Mouse (Mus musculus) limb, embryonic 14.5 days (tissue): ENCODE measurements around the gene Timp3. TPM values are rescaled to one million over a fixed set of nuclear protein-coding genes. Genes with fewer than 3 reads are reported as not detected.

Source experiments
- ATAC-seq: fragments of 200-750 bp; cut with Nextera tagmentation; 2 replicates; pipeline ENCODE4 v1.8.0; 2017; ENCODE audit warnings: low read depth, moderate number of reproducible peaks, moderate TSS enrichment; ENCODE audit not compliant: low FRiP score
- DNase-seq: peaks from one replicate; pipeline ENCODE4 v3.0.0-alpha.2; 2015; ENCODE audit warnings: low spot score
- H3K27ac ChIP-seq: fragments of 300-500 bp; sonication (generic); replicated peaks from 2 replicates; pipeline ENCODE4 v1.5.1; 2014; ENCODE audit warnings: low read depth, mild to moderate bottlenecking, low read length, moderate library complexity, mixed read lengths
- H3K27me3 ChIP-seq: fragments of 300-500 bp; sonication (generic); 2 replicates; pipeline ENCODE4 v1.6.1; 2014; ENCODE audit warnings: low read length, mixed read lengths; ENCODE audit not compliant: control insufficient read depth, insufficient read depth
- H3K36me3 ChIP-seq: fragments of 300-500 bp; sonication (generic); 2 replicates; pipeline ENCODE4 v1.6.1; 2014; ENCODE audit warnings: mild to moderate bottlenecking, low read length, moderate library complexity, mixed read lengths; ENCODE audit not compliant: control insufficient read depth, insufficient read depth
- H3K4me1 ChIP-seq: fragments of 300-500 bp; sonication (generic); 2 replicates; pipeline ENCODE4 v1.6.1; 2014; ENCODE audit warnings: antibody characterized with exemption, low read length, mixed read lengths; ENCODE audit not compliant: control insufficient read depth, insufficient read depth
- H3K4me2 ChIP-seq: fragments of 300-500 bp; sonication (generic); replicated peaks from 2 replicates; pipeline ENCODE4 v1.6.1; 2014; ENCODE audit warnings: low read depth, mild to moderate bottlenecking, low read length, moderate library complexity; ENCODE audit not compliant: severe bottlenecking
- H3K4me3 ChIP-seq: fragments of 300-500 bp; sonication (generic); replicated peaks from 2 replicates; pipeline ENCODE4 v1.5.1; 2014; ENCODE audit warnings: low read length
- H3K9ac ChIP-seq: fragments of 300-500 bp; sonication (generic); 2 replicates; pipeline ENCODE4 v1.6.1; 2014; ENCODE audit warnings: mild to moderate bottlenecking, low read depth, low read length, moderate library complexity; ENCODE audit not compliant: severe bottlenecking
- H3K9me3 ChIP-seq: fragments of 300-500 bp; sonication (generic); 2 replicates; pipeline ENCODE4 v1.6.1; 2016; ENCODE audit warnings: low read length; ENCODE audit not compliant: control insufficient read depth
- POLR2A ChIP-seq: fragments of 200-500 bp; IDR thresholded peaks from 2 replicates; pipeline ENCODE4 v1.8.0; 2012; ENCODE audit warnings: inconsistent platforms, mild to moderate bottlenecking, moderate library complexity, borderline replicate concordance; ENCODE audit not compliant: insufficient read depth, insufficient read length; ENCODE audit errors: extremely low read depth
- WGBS: fragments of 180-500 bp; shearing (Covaris S2); extraction: QIAGEN DNeasy Blood & Tissue Kit; methylation state at CpG from one replicate; pipeline ENCODE4 v1.1.7; 2014; 5-methylcytosine and 5-hydroxymethylcytosine counted together
- polyA plus RNA-seq, 2 experiments: library from polyadenylated mRNA; depleted of rRNA in 1 of 2; stranded (reverse) in 1 of 2; unstranded in 1 of 2; fragments of >200 nt; fragmentation: Nextera tagmentation in 1 of 2; extraction: Ambion mirVana in 1 of 2; gene quantifications; 2 replicates each; pipeline versions ENCODE4 v1.2.1 to v1.2.3; 2012 to 2014

The Timp3 gene
- polyA plus RNA-seq, 2 experiments, result 57.4 to 66.5 TPM

GRCm38 (mm10) chr10:86338121-86338715, 38.0 kb downstream of the Timp3 start:
- Histone ChIP-seq H3K4me2 (no peak overlapping the region), H3K4me1 (peaks cover 62% of the 10 kb centered on the region), H3K27me3 (no peaks in the 10 kb centered on the region), H3K27ac (no peak overlapping the region), H3K9me3 (no peaks in the 10 kb centered on the region), H3K36me3 (0 out of 2 replicates have a peak, but pooled peaks cover 1% of the 10 kb centered on the region), H3K4me3 (no peak overlapping the region), H3K9ac (no peak overlapping the region)
- 56% methylated on average over 4 of the region's 4 CpGs for WGBS
- ATAC-seq, result no peak
- DNase-seq, result no peak
- TF ChIP-seq POLR2A, result no peak

GRCm38 (mm10) chr10:86339121-86339520, 38.9 kb downstream of the Timp3 start:
- H3K4me3 ChIP-seq, result no peak overlapping the region
- peaks cover 10% of the 10 kb centered on the region for H3K36me3 ChIP-seq
- no peaks in the 10 kb centered on the region for H3K9me3 ChIP-seq
- H3K9ac ChIP-seq, result no peak overlapping the region
- peaks cover 62% of the 10 kb centered on the region for H3K4me1 ChIP-seq
- H3K27ac ChIP-seq, result peak overlapping the region; percentile 53
- no peak overlapping the region for H3K4me2 ChIP-seq
- WGBS, result 66% methylated on average over 4 of the region's 4 CpGs
- DNase-seq (no peak), ATAC-seq (no peak)
- TF ChIP-seq POLR2A, result no peak
- H3K27me3 ChIP-seq, result no peaks in the 10 kb centered on the region

GRCm38 (mm10) chr10:86339649-86340379, 39.6 kb downstream of the Timp3 start:
- peaks cover 56% of the 10 kb centered on the region for H3K4me1 ChIP-seq
- H3K4me3 ChIP-seq, result no peak overlapping the region
- H3K9me3 ChIP-seq, result no peaks in the 10 kb centered on the region
- H3K27ac ChIP-seq, result peak overlapping the region; percentile 53
- H3K36me3 ChIP-seq, result peaks cover 17% of the 10 kb centered on the region
- no peak overlapping the region for H3K4me2 ChIP-seq
- no peak overlapping the region for H3K9ac ChIP-seq
- no peak for TF ChIP-seq POLR2A
- DNase-seq (peak; percentile 86), ATAC-seq (peak; percentile 60; the same call in 1 of the 2 replicates)
- WGBS, result 44% methylated on average over 2 of the region's 2 CpGs
- H3K27me3 ChIP-seq, result no peaks in the 10 kb centered on the region

GRCm38 (mm10) chr10:86340421-86340820, 40.2 kb downstream of the Timp3 start:
- H3K4me1 ChIP-seq, result peaks cover 52% of the 10 kb centered on the region
- no peak for ATAC-seq
- 72% methylated on average over 7 of the region's 7 CpGs for WGBS

GRCm38 (mm10) chr10:86340991-86341527, 40.9 kb downstream of the Timp3 start:
- Histone ChIP-seq H3K36me3 (peaks cover 30% of the 10 kb centered on the region), H3K27ac (no peak overlapping the region), H3K4me3 (no peak overlapping the region), H3K4me1 (peaks cover 51% of the 10 kb centered on the region), H3K9ac (no peak overlapping the region), H3K9me3 (no peaks in the 10 kb centered on the region), H3K27me3 (no peaks in the 10 kb centered on the region), H3K4me2 (no peak overlapping the region)
- 57% methylated on average over 3 of the region's 3 CpGs for WGBS
- ATAC-seq, result no peak
- DNase-seq, result no peak
- TF ChIP-seq POLR2A, result no peak

More at GRCm38 (mm10) chr10:86340421-86340820, 40.2 kb downstream of the Timp3 start:
- no peak overlapping the region for H3K9ac ChIP-seq
- no peak overlapping the region for H3K27ac ChIP-seq
- no peaks in the 10 kb centered on the region for H3K9me3 ChIP-seq
- no peak for TF ChIP-seq POLR2A
- H3K27me3 ChIP-seq, result no peaks in the 10 kb centered on the region
- no peak for DNase-seq
- no peak overlapping the region for H3K4me3 ChIP-seq
- H3K36me3 ChIP-seq, result peaks cover 23% of the 10 kb centered on the region
- no peak overlapping the region for H3K4me2 ChIP-seq
